Mouse (Mus musculus): Measurements from ENCODE around the gene Nudc. TPM values are rescaled to one million over a fixed set of nuclear protein-coding genes. Genes with fewer than 3 reads are reported as not detected.

The Nudc gene
- total RNA-seq, 2 experiments from 2014 or later = 66.9 to 67.9 TPM

DNA sequence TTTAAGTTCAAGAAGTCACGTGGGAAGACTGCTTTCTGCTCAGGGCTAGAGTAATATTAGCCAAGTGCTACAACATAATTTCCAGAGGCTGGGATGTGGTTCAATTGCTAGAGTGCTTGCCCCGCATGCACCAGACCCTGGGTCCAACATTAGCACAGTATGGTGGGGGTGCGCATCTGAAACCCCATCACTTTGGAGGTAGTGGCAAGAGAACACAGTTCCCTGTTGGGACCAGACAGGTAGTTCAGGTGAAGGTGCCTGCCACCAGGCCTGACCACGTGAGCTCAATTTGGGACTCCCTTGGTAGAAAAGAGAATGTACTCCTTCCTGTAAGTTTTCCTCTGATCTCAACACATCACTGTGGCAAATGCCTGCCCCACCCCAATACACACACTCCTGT is 50.9 kb downstream of the Nudc start:
- DNase-seq (ENCODE audit: low spot score) = no peak
- intact Hi-C loops (cut with DNase I) = loop anchor here (2.0 kb wide), 2 partner anchors 16 to 70 kb away; no protein-coding TSS in a partner anchor

DNA sequence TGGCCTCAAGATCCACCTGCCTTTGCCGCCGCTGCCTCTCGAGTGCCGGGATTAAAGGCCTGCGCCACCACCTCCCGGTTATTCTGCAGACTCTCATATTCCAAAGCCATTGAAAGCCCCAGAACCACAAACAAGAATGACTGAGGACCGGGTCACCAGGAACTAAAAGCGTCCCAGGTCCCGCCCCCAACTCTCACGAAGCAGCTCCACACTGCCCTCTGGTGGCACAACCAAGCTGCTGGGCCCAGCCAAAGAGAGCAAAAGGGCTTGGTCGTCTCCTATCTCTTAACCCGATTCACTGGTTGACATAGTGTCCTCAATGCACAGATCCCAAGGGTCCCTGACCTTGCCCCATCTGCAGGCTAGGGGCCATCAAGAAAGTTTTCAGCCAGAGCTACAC is 51.4 kb downstream of the Nudc start:
- DNase-seq (ENCODE audit: low spot score) = peak; percentile 76
- intact Hi-C loops (cut with DNase I) = loop anchor here (2.0 kb wide), 2 partner anchors 16 to 70 kb away; no protein-coding TSS in a partner anchor

DNA sequence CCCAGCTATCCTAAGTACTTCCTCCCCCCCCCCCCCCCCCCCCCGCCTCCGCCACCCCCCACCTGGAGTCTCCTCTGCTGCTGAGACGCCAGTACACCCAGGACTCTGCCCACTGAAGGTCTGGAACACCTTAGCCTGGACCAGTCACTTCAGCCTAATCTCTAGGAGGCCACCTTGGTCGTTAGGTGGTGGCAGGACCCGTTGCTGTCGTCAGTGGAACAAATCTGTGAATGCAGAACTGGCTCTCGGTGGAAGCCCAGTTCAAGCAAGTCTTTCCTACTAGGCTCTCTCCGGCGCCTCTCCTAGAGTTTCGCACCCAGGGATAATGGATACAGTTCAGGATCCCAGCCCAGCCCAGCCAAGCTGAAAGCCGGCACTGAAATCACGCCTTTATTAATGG is 51.9 kb downstream of the Nudc start:
- no peak for DNase-seq (ENCODE audit: low spot score)
- intact Hi-C loops (cut with DNase I) = loop anchor here (2.0 kb wide), 2 partner anchors 15 to 69 kb away; no protein-coding TSS in a partner anchor

DNA sequence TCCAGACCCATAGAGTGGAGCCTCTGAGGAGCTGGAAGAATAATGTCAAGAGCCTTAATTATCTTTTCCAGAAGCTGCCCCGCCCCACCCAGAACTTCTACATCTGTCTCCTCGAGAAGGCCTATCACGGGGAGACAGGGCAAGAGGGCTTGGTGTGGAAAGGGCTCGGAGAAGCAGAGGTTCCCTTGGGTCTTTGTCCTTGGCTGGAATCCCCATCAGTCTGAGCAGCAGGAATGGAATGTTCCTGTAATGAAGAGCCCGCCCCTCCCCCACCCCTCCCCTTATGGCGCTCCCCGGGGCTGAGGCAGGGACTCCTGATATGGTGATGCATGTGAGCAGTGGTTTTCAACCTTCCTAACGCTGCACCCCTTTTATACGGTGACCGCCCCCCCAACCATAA is 54.0 kb downstream of the Nudc start:
- intact Hi-C loops (cut with DNase I) = no loop called here
- peak; percentile 52 for DNase-seq (ENCODE audit: low spot score)

DNA sequence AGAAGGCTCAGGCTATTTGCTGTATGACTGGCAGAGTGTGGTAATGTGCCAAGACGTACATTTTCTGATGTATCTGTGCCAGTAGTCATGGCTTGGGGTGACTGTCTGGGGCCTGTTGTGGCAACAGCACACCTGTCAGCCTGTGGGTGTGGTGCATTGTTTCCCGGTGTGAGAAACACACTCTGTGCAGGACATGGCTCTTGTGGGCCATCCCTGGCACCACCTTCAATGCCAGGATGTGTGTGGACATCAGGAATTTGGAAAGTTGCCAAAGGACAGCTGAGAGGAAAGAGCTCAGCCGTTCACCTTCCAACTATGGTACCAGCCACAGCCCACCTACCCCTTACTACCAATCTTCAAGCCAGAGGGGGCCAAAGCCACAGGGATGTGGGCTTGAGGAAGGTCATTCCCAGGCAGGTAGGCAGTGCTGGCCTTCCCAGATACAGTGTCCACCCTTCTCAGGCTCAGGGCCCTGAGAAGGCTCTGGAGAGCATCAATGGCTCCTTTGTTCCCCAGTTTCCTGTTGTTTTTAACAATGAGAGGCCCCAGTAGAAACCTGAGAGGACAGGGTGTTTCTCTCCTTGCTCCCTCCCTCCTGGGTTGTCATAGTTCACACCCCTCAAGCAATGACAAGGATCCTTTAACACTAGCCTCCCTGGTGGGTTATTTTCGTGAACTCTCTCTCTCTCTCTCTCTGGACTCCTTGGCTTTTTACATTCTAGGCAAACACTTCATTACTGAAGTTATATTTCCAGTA is 56.1 kb downstream of the Nudc start:
- intact Hi-C loops (cut with DNase I) = no loop called here
- no peak for DNase-seq (ENCODE audit: low spot score)

DNA sequence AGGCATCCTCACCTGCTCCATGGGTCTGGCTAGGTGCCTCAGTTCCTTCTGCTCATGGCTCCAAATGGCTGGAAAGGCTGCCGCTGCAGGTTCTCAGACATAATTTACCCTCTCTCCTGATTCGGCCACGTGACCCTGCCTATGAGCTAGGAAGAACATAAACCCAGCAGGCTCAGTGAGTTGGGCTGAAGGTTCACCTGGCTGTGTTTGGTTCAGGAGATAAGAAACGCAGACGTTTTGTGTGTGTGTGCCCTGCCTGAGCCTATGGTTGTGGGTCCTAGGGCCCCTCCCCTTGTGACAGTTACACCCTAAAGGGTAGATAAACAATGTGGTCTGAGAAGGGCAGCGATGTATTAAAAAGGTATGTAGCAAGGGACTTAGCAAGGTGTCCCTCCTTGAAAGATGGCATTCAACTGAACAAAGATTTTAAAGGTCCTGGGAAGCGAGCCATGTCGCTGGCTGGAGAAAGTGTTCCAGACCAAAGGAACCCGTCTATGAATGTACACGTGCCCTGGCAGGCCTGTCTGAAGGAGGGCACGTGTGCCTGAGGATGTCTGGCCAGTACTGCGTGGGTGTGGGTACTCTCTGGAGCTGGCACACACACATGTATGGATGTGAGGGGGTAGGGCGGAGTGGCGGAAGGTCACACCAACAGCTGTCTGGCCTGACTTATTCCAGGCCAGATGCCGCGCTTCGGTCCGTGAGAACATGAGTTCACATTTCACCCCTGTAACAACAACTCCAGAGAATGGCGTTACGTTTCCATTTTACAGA is 57.0 kb downstream of the Nudc start:
- intact Hi-C loops (cut with DNase I) = no loop called here

DNA sequence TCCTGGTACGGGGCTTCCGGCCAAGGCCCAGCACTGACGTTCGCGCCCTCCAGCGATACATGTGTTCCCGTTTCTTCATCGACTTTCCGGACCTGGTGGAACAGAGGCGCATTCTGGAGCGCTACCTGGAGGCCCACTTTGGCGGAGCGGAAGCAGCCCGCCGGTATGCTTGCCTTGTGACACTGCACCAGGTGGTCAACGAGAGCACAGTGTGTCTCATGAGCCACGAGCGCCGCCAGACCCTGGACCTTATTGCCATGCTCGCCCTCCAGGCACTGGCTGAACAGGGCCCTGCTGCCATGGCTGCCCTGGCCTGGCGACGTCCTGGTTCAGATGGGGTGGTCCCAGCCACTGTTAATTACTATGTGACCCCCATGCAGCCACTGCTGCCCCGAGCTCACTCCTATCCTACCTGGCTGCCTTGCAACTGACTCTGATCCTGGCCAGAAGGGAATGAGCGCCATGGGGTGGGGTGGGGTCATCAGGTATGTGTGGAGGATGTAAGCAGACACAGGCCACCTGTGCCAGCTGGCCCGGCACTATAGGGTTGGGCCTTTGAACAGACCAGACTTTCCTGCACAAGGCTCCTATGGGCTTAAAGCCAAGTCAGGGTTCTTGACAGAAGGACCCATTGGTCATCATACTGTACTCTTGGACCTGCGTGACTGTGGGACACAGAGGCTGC is 59.0 kb downstream of the Nudc start:
- intact Hi-C loops (cut with DNase I) = no loop called here
- no peak for DNase-seq (ENCODE audit: low spot score)

More for the DNA sequence above, 57.0 kb downstream of the Nudc start:
- DNase-seq (ENCODE audit: low spot score) = no peak

DNA sequence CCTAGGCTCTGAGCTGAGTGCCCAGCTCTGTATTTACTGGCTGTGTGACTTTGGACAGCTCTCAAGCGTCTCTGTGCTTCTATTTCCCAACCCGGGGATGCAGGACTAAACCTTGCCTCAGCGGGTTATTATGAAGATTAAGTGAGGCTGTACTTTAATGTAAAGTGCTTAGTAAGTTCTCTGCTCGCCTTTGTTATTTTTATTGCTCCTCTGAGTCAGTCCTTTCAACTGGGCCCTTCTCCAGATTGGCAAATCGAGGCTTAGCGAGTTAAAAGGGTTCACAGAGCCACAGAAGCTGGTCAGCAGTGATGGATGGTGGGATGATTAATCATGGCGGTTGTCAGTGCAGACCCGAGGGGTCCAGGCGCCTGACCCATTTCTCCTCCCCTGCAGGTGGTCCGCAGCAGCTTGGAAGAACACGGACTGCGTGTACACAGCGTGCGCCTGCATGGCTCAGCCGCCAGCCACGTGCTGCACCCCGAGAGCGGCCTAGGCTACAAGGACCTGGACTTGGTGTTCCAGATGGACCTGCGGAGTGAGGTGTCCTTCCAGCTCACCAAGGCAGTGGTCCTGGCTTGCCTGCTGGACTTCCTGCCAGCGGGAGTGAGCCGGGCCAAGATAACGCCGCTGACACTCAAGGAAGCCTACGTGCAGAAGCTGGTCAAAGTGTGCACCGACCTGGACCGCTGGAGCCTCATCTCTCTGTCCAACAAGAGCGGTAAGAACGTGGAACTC is 59.9 kb downstream of the Nudc start:
- intact Hi-C loops (cut with DNase I) = no loop called here
- DNase-seq (ENCODE audit: low spot score) = no peak

DNA sequence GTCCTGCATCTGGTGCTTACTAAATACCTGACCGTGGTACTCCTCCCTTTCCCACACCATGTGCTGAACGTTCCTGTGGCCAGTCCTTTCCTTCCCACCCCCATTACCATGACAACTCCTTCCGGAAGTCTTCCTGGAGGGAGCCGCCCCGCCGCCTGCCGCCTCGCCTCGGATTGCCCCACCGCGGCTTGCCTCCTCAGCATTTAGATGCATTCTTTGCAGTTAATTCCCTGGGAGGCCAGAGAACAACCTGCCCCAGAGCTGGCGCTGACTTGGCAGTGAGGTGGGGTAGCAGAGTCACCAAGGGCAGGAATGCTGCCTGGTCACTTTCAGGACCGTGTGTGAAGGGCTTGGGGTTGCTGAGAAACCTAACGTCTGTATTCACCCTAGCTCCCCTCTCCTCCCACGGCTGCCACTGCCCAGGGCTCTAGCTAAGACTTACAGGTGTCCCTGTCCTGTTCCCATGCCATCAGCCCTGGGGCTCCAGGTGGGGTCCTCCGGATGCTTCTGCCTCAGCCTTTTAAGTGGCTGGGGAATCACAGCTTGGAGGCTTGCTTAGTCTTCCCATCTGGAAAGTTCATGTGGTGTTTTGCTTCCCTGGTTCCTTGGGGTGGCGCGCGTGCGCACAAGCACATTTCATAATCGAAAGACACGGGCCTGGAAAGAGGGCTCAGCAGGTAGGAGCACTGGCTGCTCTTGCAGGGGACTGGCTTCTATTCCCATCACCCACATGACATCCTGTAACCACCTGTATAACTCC is 61.4 kb downstream of the Nudc start:
- intact Hi-C loops (cut with DNase I) = no loop called here
- no peak for DNase-seq (ENCODE audit: low spot score)

Small RNA genes within 50 kb of the gene (microRNA-seq; reads per million reads assigned to microRNA genes)
- not detected for gene Gm23158

Other genes starting within 250 kb of the Nudc start
- 10 to 100 TPM; 81.2 to 82.7 TPM for gene Wdtc1, start 192.5 kb downstream of the Nudc start, total RNA-seq (2021)
- gene Slc9a1, start 176.3 kb downstream of the Nudc start, total RNA-seq (2021) = 10 to 100 TPM; 16.3 to 20.0 TPM
- 1 to 10 TPM; 2.5 to 4.0 TPM for gene Tent5b, start 65.9 kb downstream of the Nudc start, total RNA-seq (2021)
- 1 to 10 TPM; 2.2 to 4.3 TPM for gene Trnp1, start 47.4 kb downstream of the Nudc start, total RNA-seq (2021)
- gene Kdf1, start 27.0 kb downstream of the Nudc start, total RNA-seq (2021) = not detected
- gene Nr0b2, start 7.4 kb upstream of the Nudc start, total RNA-seq (2021) = 10 to 100 TPM; 18.1 to 20.0 TPM
- 1 to 10 TPM; 4.7 to 5.3 TPM for gene Gpatch3, start 28.7 kb upstream of the Nudc start, total RNA-seq (2021)
- gene Gpn2, start 38.4 kb upstream of the Nudc start, total RNA-seq (2021) = 1 to 10 TPM; 6.4 to 6.8 TPM
- gene Sfn, start 56.2 kb upstream of the Nudc start, total RNA-seq (2021) = 1 to 10 TPM; 1.5 TPM
- 10 to 100 TPM; 18.7 to 20.1 TPM for gene Zdhhc18, start 104.2 kb upstream of the Nudc start, total RNA-seq (2021)
- gene Pigv, start 126.7 kb upstream of the Nudc start, total RNA-seq (2021) = 10 to 100 TPM; 10.6 to 11.2 TPM
- 10 to 100 TPM; 35.4 to 42.2 TPM for gene Arid1a, start 210.8 kb upstream of the Nudc start, total RNA-seq (2021)